Mouse (Mus musculus) kidney, adult 9 months (tissue): ENCODE data around the gene Apol10b.
"Not testable (repeated sequence)": the region's sequence is repeated elsewhere in the genome, so short reads cannot be mapped to it uniquely, and the experiment has no call there.

ENCODE experiments used
- DNase-seq: peaks from one replicate; pipeline ENCODE4 v3.0.0; 2022

Apol10b gene

GRCm38 (mm10) chr15:77595961-77596360 is at the start of gene Apol10b:
TSS of gene Apol10b (minus strand) at chr15:77596125.
- no peak for DNase-seq

GRCm38 (mm10) chr15:77643176-77643575 is 47.3 kb upstream of the Apol10b start, which contains the start of gene Apol11b:
TSS of gene Apol11b (minus strand) at chr15:77643286.
- DNase-seq = not testable (repeated sequence)

- not testable (repeated sequence) for DNase-seq
Measured at GRCm38 (mm10) chr15:77629822-77630221, 33.9 kb upstream of the Apol10b start.

- DNase-seq = peak; percentile 27
Measured at GRCm38 (mm10) chr15:77628647-77629046, 32.7 kb upstream of the Apol10b start.

- not testable (repeated sequence) for DNase-seq
Measured at GRCm38 (mm10) chr15:77626471-77626870, 30.5 kb upstream of the Apol10b start.

- no peak for DNase-seq
Measured at GRCm38 (mm10) chr15:77624710-77625109, 28.8 kb upstream of the Apol10b start.

- peak; percentile 9 for DNase-seq
Measured at GRCm38 (mm10) chr15:77606069-77606468, 10.1 kb upstream of the Apol10b start.

- DNase-seq = no peak
Measured at GRCm38 (mm10) chr15:77598958-77599357, 3.0 kb upstream of the Apol10b start, which contains the start of gene Gm36245. TSS of gene Gm36245 (plus strand) at chr15:77599258.

GRCm38 (mm10) chr15:77598429-77598828 is 2.5 kb upstream of the Apol10b start:
- DNase-seq = peak; percentile 32

GRCm38 (mm10) chr15:77593557-77593956 is 2.4 kb downstream of the Apol10b start:
- no peak for DNase-seq

GRCm38 (mm10) chr15:77590881-77591280 is 5.0 kb downstream of the Apol10b start:
- DNase-seq = peak; percentile 39

GRCm38 (mm10) chr15:77588981-77589380 is 6.9 kb downstream of the Apol10b start:
- no peak for DNase-seq

GRCm38 (mm10) chr15:77587026-77587425 is 8.9 kb downstream of the Apol10b start:
- DNase-seq = peak; percentile 9

- peak; percentile 35 for DNase-seq
Measured at GRCm38 (mm10) chr15:77581681-77582080, 14.2 kb downstream of the Apol10b start.

- DNase-seq = peak; percentile 57
Measured at GRCm38 (mm10) chr15:77579311-77579710, 16.6 kb downstream of the Apol10b start.

GRCm38 (mm10) chr15:77578801-77579200 is 17.1 kb downstream of the Apol10b start:
- no peak for DNase-seq

GRCm38 (mm10) chr15:77563219-77563618 is 32.7 kb downstream of the Apol10b start:
- DNase-seq = no peak

GRCm38 (mm10) chr15:77561792-77562191 is 34.1 kb downstream of the Apol10b start, which contains the start of gene 1700025B11Rik:
TSS of gene 1700025B11Rik (minus strand) at chr15:77561892.
- no peak for DNase-seq

- not testable (repeated sequence) for DNase-seq
Measured at GRCm38 (mm10) chr15:77539221-77539620, 56.7 kb downstream of the Apol10b start.
